Mouse (Mus musculus): ENCODE measurements around the gene Ddrgk1. TPM values are rescaled to one million over a fixed set of nuclear protein-coding genes. Genes with fewer than 3 reads are reported as not detected.
A peak's percentile ranks its signal among the peaks of the same experiment; 100 is the strongest.

Gene Ddrgk1
- polyA plus RNA-seq, 1 experiment from 2014 or later = 49.8 TPM

GRCm38 (mm10) chr2:130632416-130632815 lies 32.0 kb downstream of the Ddrgk1 start:
- WGBS = 33% methylated on average over 1 of the region's 1 CpGs
- peak; percentile 20 for DNase-seq (ENCODE audit: low spot score)

GRCm38 (mm10) chr2:130629839-130630203 lies 34.6 kb downstream of the Ddrgk1 start, which contains the start of the genes Fastkd5 and Ubox5:
Gene Fastkd5, minus strand, starts transcription at chr2:130630027.
Gene Ubox5, minus strand, starts transcription at chr2:130630038.
- Histone ChIP-seq H3K9ac (ENCODE audit: low read length) (peak within 1 kb of the TSS; percentile 93), H3K27me3 (replicated peaks; ENCODE audit: control insufficient read depth, insufficient read depth, low read length) (peaks cover 7% of the 10 kb centered on the region; the same call in 1 of the 2 replicates), H3K4me3 (ENCODE audit: low read depth, low read length) (peak within 1 kb of the TSS; percentile 100), H3K4me1 (ENCODE audit: control insufficient read depth, insufficient read depth, low read length) (peaks cover 12% of the 10 kb centered on the region), H3K4me2 (ENCODE audit: low read length) (peak within 1 kb of the TSS; percentile 70), H3K36me3 (ENCODE audit: control insufficient read depth, insufficient read depth, low read length) (peaks cover 16% of the 10 kb centered on the region), H3K9me3 (replicated peaks; ENCODE audit: control insufficient read depth, low read length) (no peaks in the 10 kb centered on the region), H3K27ac (ENCODE audit: low read depth, low read length) (peak within 1 kb of the TSS; percentile 54)
- DNase-seq (ENCODE audit: low spot score) = peak; percentile 91
- under 1% methylated on average over 25 of the region's 25 CpGs for WGBS
- peak; percentile 89 for ATAC-seq

More at GRCm38 (mm10) chr2:130632416-130632815, 32.0 kb downstream of the Ddrgk1 start:
- no peak overlapping the region for H3K4me2 ChIP-seq (ENCODE audit: low read length)
- H3K36me3 ChIP-seq (ENCODE audit: control insufficient read depth, insufficient read depth, low read length) = peaks cover 9% of the 10 kb centered on the region
- no peaks in the 10 kb centered on the region for H3K9me3 ChIP-seq (replicated peaks; ENCODE audit: control insufficient read depth, low read length)
- H3K27me3 ChIP-seq (replicated peaks; ENCODE audit: control insufficient read depth, insufficient read depth, low read length) = peaks cover 32% of the 10 kb centered on the region
- H3K4me3 ChIP-seq (ENCODE audit: low read depth, low read length) = no peak overlapping the region
- H3K4me1 ChIP-seq (ENCODE audit: control insufficient read depth, insufficient read depth, low read length) = peaks cover 17% of the 10 kb centered on the region
- no peak overlapping the region for H3K9ac ChIP-seq (ENCODE audit: low read length)
- H3K27ac ChIP-seq (ENCODE audit: low read depth, low read length) = no peak overlapping the region
- ATAC-seq = no peak

- Histone ChIP-seq H3K27ac (ENCODE audit: low read depth, low read length) (peak overlapping the region; percentile 54), H3K27me3 (replicated peaks; ENCODE audit: control insufficient read depth, insufficient read depth, low read length) (peaks cover 2% of the 10 kb centered on the region; the same call in 1 of the 2 replicates), H3K36me3 (ENCODE audit: control insufficient read depth, insufficient read depth, low read length) (peaks cover 16% of the 10 kb centered on the region), H3K9me3 (replicated peaks; ENCODE audit: control insufficient read depth, low read length) (no peaks in the 10 kb centered on the region), H3K4me1 (ENCODE audit: control insufficient read depth, insufficient read depth, low read length) (peaks cover 7% of the 10 kb centered on the region), H3K4me3 (ENCODE audit: low read depth, low read length) (peak overlapping the region; percentile 100), H3K4me2 (ENCODE audit: low read length) (peak overlapping the region; percentile 70), H3K9ac (ENCODE audit: low read length) (peak overlapping the region; percentile 93)
- 3% methylated on average over 37 of the region's 37 CpGs for WGBS
- no peak for DNase-seq (ENCODE audit: low spot score)
- ATAC-seq = peak; percentile 47
Observed at GRCm38 (mm10) chr2:130629080-130629838, 35.2 kb downstream of the Ddrgk1 start.

- no peak overlapping the region for H3K9ac ChIP-seq (ENCODE audit: low read length)
- peaks cover 16% of the 10 kb centered on the region for H3K36me3 ChIP-seq (ENCODE audit: control insufficient read depth, insufficient read depth, low read length)
- H3K4me1 ChIP-seq (ENCODE audit: control insufficient read depth, insufficient read depth, low read length) = peaks cover 5% of the 10 kb centered on the region
- WGBS = 64% methylated on average over 3 of the region's 3 CpGs
- H3K4me3 ChIP-seq (ENCODE audit: low read depth, low read length) = peak overlapping the region; percentile 100; the same call in 1 of the 2 replicates
- H3K9me3 ChIP-seq (replicated peaks; ENCODE audit: control insufficient read depth, low read length) = no peaks in the 10 kb centered on the region
- H3K27me3 ChIP-seq (replicated peaks; ENCODE audit: control insufficient read depth, insufficient read depth, low read length) = no peaks in the 10 kb centered on the region
- no peak for DNase-seq (ENCODE audit: low spot score)
- H3K4me2 ChIP-seq (ENCODE audit: low read length) = peak overlapping the region; percentile 70
- no peak overlapping the region for H3K27ac ChIP-seq (ENCODE audit: low read depth, low read length)
- ATAC-seq = no peak
Observed at GRCm38 (mm10) chr2:130628424-130628823, 36.0 kb downstream of the Ddrgk1 start.

GRCm38 (mm10) chr2:130618972-130619371 lies 45.5 kb downstream of the Ddrgk1 start:
- Histone ChIP-seq H3K27ac (ENCODE audit: low read depth, low read length) (no peak overlapping the region), H3K27me3 (replicated peaks; ENCODE audit: control insufficient read depth, insufficient read depth, low read length) (no peaks in the 10 kb centered on the region), H3K4me3 (ENCODE audit: low read depth, low read length) (no peak overlapping the region), H3K9me3 (replicated peaks; ENCODE audit: control insufficient read depth, low read length) (no peaks in the 10 kb centered on the region), H3K4me2 (ENCODE audit: low read length) (no peak overlapping the region), H3K36me3 (ENCODE audit: control insufficient read depth, insufficient read depth, low read length) (peaks cover 39% of the 10 kb centered on the region), H3K9ac (ENCODE audit: low read length) (no peak overlapping the region), H3K4me1 (ENCODE audit: control insufficient read depth, insufficient read depth, low read length) (no peaks in the 10 kb centered on the region)
- no peak for ATAC-seq
- DNase-seq (ENCODE audit: low spot score) = no peak
- WGBS = 74% methylated on average over 7 of the region's 7 CpGs

- 69% methylated on average over 3 of the region's 3 CpGs for WGBS
- no peaks in the 10 kb centered on the region for H3K9me3 ChIP-seq (replicated peaks; ENCODE audit: control insufficient read depth, low read length)
- H3K4me1 ChIP-seq (ENCODE audit: control insufficient read depth, insufficient read depth, low read length) = no peaks in the 10 kb centered on the region
- peaks cover 32% of the 10 kb centered on the region for H3K36me3 ChIP-seq (ENCODE audit: control insufficient read depth, insufficient read depth, low read length)
- H3K4me2 ChIP-seq (ENCODE audit: low read length) = no peak overlapping the region
- H3K9ac ChIP-seq (ENCODE audit: low read length) = no peak overlapping the region
- no peak overlapping the region for H3K27ac ChIP-seq (ENCODE audit: low read depth, low read length)
- no peaks in the 10 kb centered on the region for H3K27me3 ChIP-seq (replicated peaks; ENCODE audit: control insufficient read depth, insufficient read depth, low read length)
- no peak overlapping the region for H3K4me3 ChIP-seq (ENCODE audit: low read depth, low read length)
- no peak for ATAC-seq
- DNase-seq (ENCODE audit: low spot score) = peak; percentile 33
Observed at GRCm38 (mm10) chr2:130613091-130613490, 51.4 kb downstream of the Ddrgk1 start.

Other genes starting within 250 kb of the Ddrgk1 start
- gene Vps16, start 240.3 kb downstream of the Ddrgk1 start, polyA plus RNA-seq (2014; fragmentation: Nextera tagmentation; extraction: Ambion mirVana) = 92.2 and 99.3 TPM in 2 replicates
- gene Pced1a, start 240.0 kb downstream of the Ddrgk1 start, polyA plus RNA-seq (2014; fragmentation: Nextera tagmentation; extraction: Ambion mirVana) = 8.9 and 12.0 TPM in 2 replicates
- gene Ptpra, start 214.4 kb downstream of the Ddrgk1 start, polyA plus RNA-seq (2014; fragmentation: Nextera tagmentation; extraction: Ambion mirVana) = 130 and 135 TPM in 2 replicates
- gene Mrps26, start 100.9 kb downstream of the Ddrgk1 start, polyA plus RNA-seq (2014; fragmentation: Nextera tagmentation; extraction: Ambion mirVana) = 94.7 and 98.1 TPM in 2 replicates
- gene Oxt, start 88.5 kb downstream of the Ddrgk1 start, polyA plus RNA-seq (2014; fragmentation: Nextera tagmentation; extraction: Ambion mirVana) = 0.66 TPM in 1 of 2 replicates, not detected in the other
- 17.7 and 27.0 TPM in 2 replicates for gene Avp, start 82.1 kb downstream of the Ddrgk1 start, polyA plus RNA-seq (2014; fragmentation: Nextera tagmentation; extraction: Ambion mirVana)
- 14.0 and 15.9 TPM in 2 replicates for gene Fastkd5, start 34.6 kb downstream of the Ddrgk1 start, polyA plus RNA-seq (2014; fragmentation: Nextera tagmentation; extraction: Ambion mirVana)
- gene Ubox5, start 34.6 kb downstream of the Ddrgk1 start, polyA plus RNA-seq (2014; fragmentation: Nextera tagmentation; extraction: Ambion mirVana) = 13.0 and 14.9 TPM in 2 replicates
- gene Lzts3, start 21.9 kb downstream of the Ddrgk1 start, polyA plus RNA-seq (2014; fragmentation: Nextera tagmentation; extraction: Ambion mirVana) = 1.6 and 2.5 TPM in 2 replicates
- gene Itpa, start 3.0 kb upstream of the Ddrgk1 start, polyA plus RNA-seq (2014; fragmentation: Nextera tagmentation; extraction: Ambion mirVana) = 125 and 131 TPM in 2 replicates
- gene Slc4a11, start 32.9 kb upstream of the Ddrgk1 start, polyA plus RNA-seq (2014; fragmentation: Nextera tagmentation; extraction: Ambion mirVana) = 0.52 and 0.64 TPM in 2 replicates
- gene 4930402H24Rik, start 241.7 kb upstream of the Ddrgk1 start, polyA plus RNA-seq (2014; fragmentation: Nextera tagmentation; extraction: Ambion mirVana) = 55.1 and 78.3 TPM in 2 replicates
- 11.3 and 14.3 TPM in 2 replicates for gene Atrn, start 241.8 kb upstream of the Ddrgk1 start, polyA plus RNA-seq (2014; fragmentation: Nextera tagmentation; extraction: Ambion mirVana)

Measured in forebrain, embryonic 14.5 days (tissue).